Mouse (Mus musculus) cerebellum, adult 2 months (tissue): ENCODE results near the gene Hacd2. TPM values are rescaled to one million over a fixed set of nuclear protein-coding genes. Genes with fewer than 3 reads are reported as not detected.

Source experiments
- DNase-seq, 2 experiments: peaks; one replicate each; pipeline ENCODE4 v3.0.0; 2021
- H3K27ac ChIP-seq: fragments of 200-500 bp; 2 replicates; pipeline ENCODE4 v1.5.1; 2012; ENCODE audit warnings: low read length, control low read depth, inconsistent platforms; ENCODE audit not compliant: insufficient read depth
- H3K27me3 ChIP-seq: fragments of 200-500 bp; 2 replicates; pipeline ENCODE4 v1.6.1; 2012; ENCODE audit warnings: inconsistent platforms, mild to moderate bottlenecking, low read length, moderate library complexity; ENCODE audit not compliant: control insufficient read depth, insufficient read depth
- H3K4me1 ChIP-seq: fragments of 200-500 bp; 2 replicates; pipeline ENCODE4 v1.6.1; 2011; ENCODE audit warnings: low read length; ENCODE audit not compliant: control insufficient read depth, insufficient read depth
- H3K4me3 ChIP-seq: fragments of 200-500 bp; replicated peaks from 2 replicates; pipeline ENCODE3; 2011; ENCODE audit warnings: mild to moderate bottlenecking, low read depth, low read length, control low read depth; ENCODE audit not compliant: insufficient read depth
- CTCF ChIP-seq: fragments of 200-500 bp; IDR thresholded peaks from 2 replicates; pipeline ENCODE4 v1.5.1; 2011; ENCODE audit warnings: low read depth, mild to moderate bottlenecking, control low read depth, low read length, moderate library complexity, borderline replicate concordance; ENCODE audit not compliant: insufficient read depth
- POLR2A ChIP-seq: fragments of 200-500 bp; IDR thresholded peaks from 2 replicates; pipeline ENCODE4 v1.6.1; 2011; ENCODE audit warnings: low read length, control low read depth, borderline replicate concordance; ENCODE audit not compliant: insufficient read depth
- WGBS: fragments of 180-500 bp; shearing (Covaris S2); methylation state at CpG from one replicate; pipeline ENCODE4 v1.1.7; 2018; 5-methylcytosine and 5-hydroxymethylcytosine counted together
- polyA plus RNA-seq: library from polyadenylated mRNA; depleted of rRNA; stranded (reverse); fragments of >200 nt; gene quantifications from 2 replicates; pipeline ENCODE4 v1.2.3, GENCODE M21; 2012

Hacd2 gene
- polyA plus RNA-seq, 1 experiment: 33.1 TPM

- Histone ChIP-seq H3K4me3 (no peak overlapping the region), H3K27me3 (no peaks in the 10 kb centered on the region), H3K27ac (no peak overlapping the region), H3K4me1 (peaks cover 5% of the 10 kb centered on the region)
- no peak for TF ChIP-seq POLR2A
- no peak for TF ChIP-seq CTCF
- WGBS: 94% methylated on average over 6 of the region's 6 CpGs
- no peak for DNase-seq
Observed at GRCm38 (mm10) chr16:35047272-35047969, 25.2 kb downstream of the Hacd2 start.

- H3K27ac ChIP-seq: 0 out of 2 replicates have a peak overlapping the region, but pooled peaks have one; percentile 47
- peak; percentile 38 to 60 for DNase-seq
- H3K4me3 ChIP-seq: no peak overlapping the region
- H3K27me3 ChIP-seq: no peaks in the 10 kb centered on the region
- peaks cover 5% of the 10 kb centered on the region for H3K4me1 ChIP-seq
- 6% methylated on average over 5 of the region's 5 CpGs for WGBS
- TF ChIP-seq CTCF: no peak
- TF ChIP-seq POLR2A: no peak
Observed at GRCm38 (mm10) chr16:35051066-35051465, 28.8 kb downstream of the Hacd2 start.

- WGBS: 100% methylated on average over 1 of the region's 1 CpGs
- H3K27me3 ChIP-seq: no peaks in the 10 kb centered on the region
- H3K4me1 ChIP-seq: peaks cover 5% of the 10 kb centered on the region
- H3K27ac ChIP-seq: no peak overlapping the region
- no peak overlapping the region for H3K4me3 ChIP-seq
- TF ChIP-seq CTCF (no peak), POLR2A (no peak)
- DNase-seq: no peak
Observed at GRCm38 (mm10) chr16:35052191-35052590, 30.0 kb downstream of the Hacd2 start.

- Histone ChIP-seq H3K4me3 (no peak overlapping the region), H3K27me3 (no peaks in the 10 kb centered on the region), H3K27ac (no peak overlapping the region), H3K4me1 (peaks cover 5% of the 10 kb centered on the region)
- whole genome bisulfite sequencing: 93% methylated on average over 8 of the region's 8 CpGs
- TF ChIP-seq POLR2A (no peak), CTCF (no peak)
- no peak for DNase-seq
Observed at GRCm38 (mm10) chr16:35054432-35055193, 32.4 kb downstream of the Hacd2 start.

GRCm38 (mm10) chr16:35055194-35055506 lies 32.9 kb downstream of the Hacd2 start:
- H3K4me1 ChIP-seq: peaks cover 5% of the 10 kb centered on the region
- TF ChIP-seq CTCF: no peak
- no peak for TF ChIP-seq POLR2A
- H3K27me3 ChIP-seq: no peaks in the 10 kb centered on the region
- no peak overlapping the region for H3K27ac ChIP-seq
- 84% methylated on average over 1 of the region's 1 CpGs for WGBS
- no peak for DNase-seq
- H3K4me3 ChIP-seq: no peak overlapping the region

GRCm38 (mm10) chr16:35055861-35056260 lies 33.6 kb downstream of the Hacd2 start:
- H3K4me1 ChIP-seq: peaks cover 4% of the 10 kb centered on the region
- H3K4me3 ChIP-seq: no peak overlapping the region
- WGBS: 88% methylated on average over 1 of the region's 1 CpGs
- H3K27ac ChIP-seq: no peak overlapping the region
- TF ChIP-seq CTCF: no peak
- no peak for TF ChIP-seq POLR2A
- DNase-seq: no peak
- H3K27me3 ChIP-seq: no peaks in the 10 kb centered on the region

- Histone ChIP-seq H3K4me3 (no peak overlapping the region), H3K27me3 (no peaks in the 10 kb centered on the region), H3K27ac (no peak overlapping the region), H3K4me1 (no peaks in the 10 kb centered on the region; the same call in 1 of the 2 replicates)
- DNase-seq: peak; percentile 15 to 45
- no peak for TF ChIP-seq POLR2A
- TF ChIP-seq CTCF: peak; percentile 22; the same call in 1 of the 2 replicates
- 14% methylated on average over 5 of the region's 5 CpGs for WGBS
Observed at GRCm38 (mm10) chr16:35056306-35056705, 34.1 kb downstream of the Hacd2 start.

GRCm38 (mm10) chr16:35056786-35057185 lies 34.6 kb downstream of the Hacd2 start:
- no peak for DNase-seq
- WGBS: 89% methylated on average over 3 of the region's 3 CpGs
- H3K27me3 ChIP-seq: no peaks in the 10 kb centered on the region
- no peak overlapping the region for H3K27ac ChIP-seq
- H3K4me3 ChIP-seq: no peak overlapping the region
- H3K4me1 ChIP-seq: no peaks in the 10 kb centered on the region
- no peak for TF ChIP-seq POLR2A
- TF ChIP-seq CTCF: no peak
